Mouse (Mus musculus): ENCODE measurements around the gene Tipin. TPM values are rescaled to one million over a fixed set of nuclear protein-coding genes. Genes with fewer than 3 reads are reported as not detected.
A peak's percentile ranks its signal among the peaks of the same experiment; 100 is the strongest.

The Tipin gene
- polyA plus RNA-seq, 1 experiment, result 40.8 TPM

- Histone ChIP-seq H3K27ac (ENCODE audit: insufficient read depth, low read length) (no peak overlapping the region), H3K27me3 (ENCODE audit: control insufficient read depth, insufficient read depth, low read length) (no peaks in the 10 kb centered on the region), H3K4me1 (ENCODE audit: control insufficient read depth, insufficient read depth, low read length) (no peaks in the 10 kb centered on the region), H3K4me3 (replicated peaks; ENCODE audit: insufficient read depth, low read depth, low read length) (no peak overlapping the region)
- 85% methylated on average over 6 of the region's 6 CpGs for WGBS
- DNase-seq, result no peak
- TF ChIP-seq POLR2A (IDR thresholded peaks at IDR 0.05; ENCODE audit: borderline replicate concordance, insufficient read depth, low read length), result no peak
- TF ChIP-seq CTCF (IDR thresholded peaks at IDR 0.05; ENCODE audit: borderline replicate concordance, insufficient read depth, low read depth, low read length), result no peak
Measured at GRCm38 (mm10) chr9:64306476-64307312, 25.3 kb downstream of the Tipin start.

- TF ChIP-seq CTCF (IDR thresholded peaks at IDR 0.05; ENCODE audit: borderline replicate concordance, insufficient read depth, low read depth, low read length), result no peak
- Histone ChIP-seq H3K4me3 (replicated peaks; ENCODE audit: insufficient read depth, low read depth, low read length) (no peak overlapping the region), H3K27ac (ENCODE audit: insufficient read depth, low read length) (no peak overlapping the region), H3K27me3 (ENCODE audit: control insufficient read depth, insufficient read depth, low read length) (no peaks in the 10 kb centered on the region), H3K4me1 (ENCODE audit: control insufficient read depth, insufficient read depth, low read length) (no peaks in the 10 kb centered on the region)
- 71% methylated on average over 16 of the region's 16 CpGs for WGBS
- no peak for DNase-seq
Measured at GRCm38 (mm10) chr9:64310996-64311785, 29.8 kb downstream of the Tipin start.

GRCm38 (mm10) chr9:64312128-64312527, 30.7 kb downstream of the Tipin start:
- Histone ChIP-seq H3K27ac (ENCODE audit: insufficient read depth, low read length) (no peak overlapping the region), H3K27me3 (ENCODE audit: control insufficient read depth, insufficient read depth, low read length) (no peaks in the 10 kb centered on the region), H3K4me1 (ENCODE audit: control insufficient read depth, insufficient read depth, low read length) (no peaks in the 10 kb centered on the region), H3K4me3 (replicated peaks; ENCODE audit: insufficient read depth, low read depth, low read length) (no peak overlapping the region)
- no peak for DNase-seq
- WGBS, result 32% methylated on average over 1 of the region's 1 CpGs
- peak; percentile 15; the same call in 1 of the 2 replicates for TF ChIP-seq CTCF (IDR thresholded peaks at IDR 0.05; ENCODE audit: borderline replicate concordance, insufficient read depth, low read depth, low read length)
- no peak for TF ChIP-seq POLR2A (IDR thresholded peaks at IDR 0.05; ENCODE audit: borderline replicate concordance, insufficient read depth, low read length)

GRCm38 (mm10) chr9:64314696-64315095, 33.3 kb downstream of the Tipin start:
- H3K4me3 ChIP-seq (replicated peaks; ENCODE audit: insufficient read depth, low read depth, low read length), result no peak overlapping the region
- H3K4me1 ChIP-seq (ENCODE audit: control insufficient read depth, insufficient read depth, low read length), result no peaks in the 10 kb centered on the region
- TF ChIP-seq CTCF (IDR thresholded peaks at IDR 0.05; ENCODE audit: borderline replicate concordance, insufficient read depth, low read depth, low read length), result no peak
- no peak for TF ChIP-seq POLR2A (IDR thresholded peaks at IDR 0.05; ENCODE audit: borderline replicate concordance, insufficient read depth, low read length)
- H3K27me3 ChIP-seq (ENCODE audit: control insufficient read depth, insufficient read depth, low read length), result no peaks in the 10 kb centered on the region
- H3K27ac ChIP-seq (ENCODE audit: insufficient read depth, low read length), result no peak overlapping the region
- no peak for DNase-seq
- 94% methylated on average over 6 of the region's 6 CpGs for WGBS

- H3K27ac ChIP-seq (ENCODE audit: insufficient read depth, low read length), result no peak overlapping the region
- no peak for DNase-seq
- WGBS, result 94% methylated on average over 5 of the region's 5 CpGs
- no peaks in the 10 kb centered on the region for H3K4me1 ChIP-seq (ENCODE audit: control insufficient read depth, insufficient read depth, low read length)
- no peak overlapping the region for H3K4me3 ChIP-seq (replicated peaks; ENCODE audit: insufficient read depth, low read depth, low read length)
- TF ChIP-seq CTCF (IDR thresholded peaks at IDR 0.05; ENCODE audit: borderline replicate concordance, insufficient read depth, low read depth, low read length), result no peak
- TF ChIP-seq POLR2A (IDR thresholded peaks at IDR 0.05; ENCODE audit: borderline replicate concordance, insufficient read depth, low read length), result no peak
- H3K27me3 ChIP-seq (ENCODE audit: control insufficient read depth, insufficient read depth, low read length), result no peaks in the 10 kb centered on the region
Measured at GRCm38 (mm10) chr9:64316986-64317385, 35.6 kb downstream of the Tipin start.

- 96% methylated on average over 7 of the region's 7 CpGs for WGBS
Measured at GRCm38 (mm10) chr9:64323976-64324375, 42.6 kb downstream of the Tipin start.

GRCm38 (mm10) chr9:64335825-64336224, 54.4 kb downstream of the Tipin start:
- Histone ChIP-seq H3K4me1 (ENCODE audit: control insufficient read depth, insufficient read depth, low read length) (no peaks in the 10 kb centered on the region), H3K27me3 (ENCODE audit: control insufficient read depth, insufficient read depth, low read length) (no peaks in the 10 kb centered on the region), H3K4me3 (replicated peaks; ENCODE audit: insufficient read depth, low read depth, low read length) (no peak overlapping the region), H3K27ac (ENCODE audit: insufficient read depth, low read length) (no peak overlapping the region)
- TF ChIP-seq POLR2A (IDR thresholded peaks at IDR 0.05; ENCODE audit: borderline replicate concordance, insufficient read depth, low read length), result no peak
- no peak for DNase-seq
- WGBS, result 90% methylated on average over 6 of the region's 6 CpGs

More at GRCm38 (mm10) chr9:64323976-64324375, 42.6 kb downstream of the Tipin start:
- no peak for DNase-seq
- TF ChIP-seq CTCF (IDR thresholded peaks at IDR 0.05; ENCODE audit: borderline replicate concordance, insufficient read depth, low read depth, low read length) (no peak), POLR2A (IDR thresholded peaks at IDR 0.05; ENCODE audit: borderline replicate concordance, insufficient read depth, low read length) (no peak)
- Histone ChIP-seq H3K4me3 (replicated peaks; ENCODE audit: insufficient read depth, low read depth, low read length) (no peak overlapping the region), H3K27ac (ENCODE audit: insufficient read depth, low read length) (no peak overlapping the region), H3K4me1 (ENCODE audit: control insufficient read depth, insufficient read depth, low read length) (no peaks in the 10 kb centered on the region), H3K27me3 (ENCODE audit: control insufficient read depth, insufficient read depth, low read length) (no peaks in the 10 kb centered on the region)
